Mouse (Mus musculus) spleen, postnatal 4 days (tissue): ENCODE data around the gene Dusp7.

Experiments
- DNase-seq, 2 experiments: peaks; one replicate each; pipeline ENCODE4 v3.0.0; 2022; ENCODE audit warnings: low spot score in 2 of 2

Gene Dusp7

GRCm38 (mm10) chr9:106420608-106421007 is 52.2 kb downstream of the Dusp7 start:
- DNase-seq = no peak

- DNase-seq = no peak
Observed at GRCm38 (mm10) chr9:106421033-106421864, 52.8 kb downstream of the Dusp7 start.

GRCm38 (mm10) chr9:106421865-106422160 is 53.4 kb downstream of the Dusp7 start:
- peak; percentile 81 to 91 for DNase-seq
